Mouse (Mus musculus): ENCODE results near the gene Rer1.

Rer1 gene

DNA sequence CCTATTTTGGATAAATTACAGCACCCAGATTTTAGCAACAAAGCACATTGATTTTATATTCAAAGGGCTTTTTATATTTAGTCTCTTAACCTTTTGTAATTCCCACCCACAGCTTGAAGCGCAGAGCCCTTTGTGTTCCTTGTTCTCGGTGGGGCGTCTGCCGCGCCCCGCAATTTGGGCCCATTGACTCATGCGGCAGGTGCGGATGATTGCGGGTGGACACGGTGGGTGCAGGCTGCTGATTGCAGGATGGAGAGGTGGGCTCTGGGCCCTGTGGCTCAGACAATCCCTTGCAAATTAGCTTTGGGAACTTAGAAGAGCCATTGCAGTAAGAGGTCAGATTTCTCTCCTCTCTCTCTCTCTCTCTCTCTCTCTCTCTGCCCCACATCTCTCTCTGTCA lies 32.1 kb upstream of the Rer1 start:
- in situ Hi-C loops (cut with MboI; ENCODE audit: low pct_unique_long_range_greater_than_20kb in 1 of 2, low sequenced_read_pairs in 2 of 2, unreplicated experiment in 1 of 2), result no loop called here

DNA sequence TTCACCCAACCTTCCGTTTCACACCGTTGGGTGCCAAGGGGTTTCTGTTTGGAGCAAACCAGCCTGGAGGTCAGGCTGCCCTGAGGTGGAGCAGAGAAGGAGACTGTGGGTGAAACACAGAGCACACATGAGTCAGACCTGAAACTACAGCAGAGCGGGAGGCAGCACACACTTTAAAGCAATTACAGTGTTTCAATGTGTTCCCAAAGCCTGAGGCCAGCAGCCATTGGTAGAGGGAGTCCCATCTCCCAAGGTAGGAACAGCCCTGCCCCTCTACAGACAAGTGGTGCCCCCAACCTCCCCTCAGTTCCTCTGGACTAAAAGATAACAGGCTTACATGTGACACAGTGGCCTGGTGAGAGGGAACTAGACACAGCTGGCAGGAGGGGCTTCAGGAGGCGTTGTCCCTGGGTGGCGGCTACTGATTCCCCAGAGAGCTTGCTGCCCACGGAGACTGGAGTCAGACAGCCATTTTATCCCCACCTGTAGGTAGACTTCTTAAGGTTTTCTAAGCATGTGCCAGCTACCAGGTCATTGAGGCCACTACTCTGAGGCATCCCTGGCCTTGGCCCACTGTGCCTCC lies 31.3 kb upstream of the Rer1 start:
- in situ Hi-C loops (cut with MboI; ENCODE audit: low pct_unique_long_range_greater_than_20kb in 1 of 2, low sequenced_read_pairs in 2 of 2, unreplicated experiment in 1 of 2), result no loop called here

DNA sequence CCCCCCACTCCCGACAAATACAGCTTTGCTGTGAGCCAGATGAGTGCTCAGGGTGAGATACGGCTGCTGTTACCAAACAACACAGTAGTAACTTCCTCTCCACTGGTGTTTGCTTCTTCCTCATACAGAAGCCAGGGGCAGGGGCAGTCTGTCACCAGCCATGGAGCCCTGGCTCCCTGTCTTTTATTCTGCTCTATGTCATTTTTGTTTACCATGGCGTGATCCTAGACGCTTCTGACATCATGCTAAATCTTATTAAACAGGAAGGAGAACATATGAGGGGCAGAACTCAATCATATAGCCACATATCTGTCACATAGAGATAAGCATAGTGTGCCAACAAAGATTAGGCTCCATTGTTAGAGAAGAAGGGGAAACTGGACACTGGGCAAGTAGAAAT lies 30.4 kb upstream of the Rer1 start:
- in situ Hi-C loops (cut with MboI; ENCODE audit: low pct_unique_long_range_greater_than_20kb in 1 of 2, low sequenced_read_pairs in 2 of 2, unreplicated experiment in 1 of 2), result no loop called here

GRCm38 (mm10) chr4:155113766-155114410 lies 27.7 kb upstream of the Rer1 start:
- in situ Hi-C loops (cut with MboI; ENCODE audit: low pct_unique_long_range_greater_than_20kb in 1 of 2, low sequenced_read_pairs in 2 of 2, unreplicated experiment in 1 of 2), result no loop called here

- in situ Hi-C loops (cut with MboI; ENCODE audit: low pct_unique_long_range_greater_than_20kb in 1 of 2, low sequenced_read_pairs in 2 of 2, unreplicated experiment in 1 of 2), result no loop called here
These were observed 23.3 kb upstream of the Rer1 start for GRCm38 (mm10) chr4:155109471-155109870.

DNA sequence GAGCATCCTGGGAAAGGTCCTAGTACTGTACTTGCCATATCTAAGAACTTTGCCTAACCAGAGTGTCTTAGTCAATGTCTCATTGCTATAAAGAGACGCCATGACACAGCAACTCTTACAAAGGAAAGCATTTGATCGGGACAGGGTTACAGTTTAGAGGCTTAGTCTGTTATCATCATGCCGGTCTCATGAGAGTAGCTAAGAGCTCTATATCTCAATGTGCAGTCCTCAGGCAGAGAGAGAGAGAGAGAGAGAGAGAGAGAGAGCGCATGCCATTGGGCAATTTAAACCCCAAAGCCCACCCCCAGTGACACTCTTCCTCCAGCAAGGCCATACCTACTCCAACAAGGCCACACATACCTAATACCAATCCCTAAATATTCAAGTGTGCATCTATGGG lies 21.7 kb upstream of the Rer1 start:
- in situ Hi-C loops (cut with MboI; ENCODE audit: low pct_unique_long_range_greater_than_20kb in 1 of 2, low sequenced_read_pairs in 2 of 2, unreplicated experiment in 1 of 2), result no loop called here

DNA sequence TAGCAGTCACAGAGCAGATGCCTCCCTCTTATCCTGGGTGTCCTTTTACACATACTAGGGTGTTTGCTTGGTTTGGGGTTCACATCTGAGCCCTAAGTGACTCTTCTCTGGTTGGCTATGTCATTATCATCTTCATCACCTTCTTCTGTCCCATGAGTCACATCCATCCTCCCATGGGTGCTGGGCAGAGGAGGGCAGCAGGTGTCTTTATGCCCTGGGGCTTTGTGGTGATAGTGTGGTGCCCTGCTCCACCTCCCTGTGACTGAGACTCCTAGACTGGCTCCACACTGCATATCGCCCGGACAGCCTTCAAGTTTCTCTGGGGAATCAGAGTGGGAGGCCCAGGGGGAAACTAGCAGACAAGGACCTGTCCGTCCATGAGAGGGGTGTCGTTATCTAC lies 12.4 kb upstream of the Rer1 start:
- in situ Hi-C loops (cut with MboI; ENCODE audit: low pct_unique_long_range_greater_than_20kb in 1 of 2, low sequenced_read_pairs in 2 of 2, unreplicated experiment in 1 of 2), result loop anchor here (5.0 kb wide), 1 partner anchor 149 kb away; the partner anchor contains the start of gene Faap20 (in 2 of the 2)

DNA sequence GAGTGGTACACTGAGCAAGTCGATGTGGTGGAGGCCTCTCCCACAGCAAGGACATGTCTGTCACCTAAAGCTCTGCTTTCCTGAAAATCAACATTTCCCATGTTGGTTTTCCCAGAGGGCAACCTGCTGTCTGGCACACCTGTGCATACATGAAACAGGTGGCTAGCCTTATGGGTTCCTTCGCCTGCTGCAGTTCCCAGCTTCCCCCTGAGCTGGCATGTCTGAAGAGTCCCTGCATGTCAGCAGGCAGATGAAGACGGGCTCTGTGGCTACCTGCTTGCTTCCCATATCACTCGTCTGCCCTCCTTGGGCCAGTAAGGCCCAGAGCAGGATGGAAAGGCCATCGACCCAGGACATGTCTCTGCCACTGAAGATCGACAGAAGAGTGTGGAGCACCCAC lies 11.3 kb upstream of the Rer1 start:
- in situ Hi-C loops (cut with MboI; ENCODE audit: low pct_unique_long_range_greater_than_20kb in 1 of 2, low sequenced_read_pairs in 2 of 2, unreplicated experiment in 1 of 2), result loop anchor here (5.0 kb wide), 1 partner anchor 150 kb away; the partner anchor contains the start of gene Faap20 (in 2 of the 2)

DNA sequence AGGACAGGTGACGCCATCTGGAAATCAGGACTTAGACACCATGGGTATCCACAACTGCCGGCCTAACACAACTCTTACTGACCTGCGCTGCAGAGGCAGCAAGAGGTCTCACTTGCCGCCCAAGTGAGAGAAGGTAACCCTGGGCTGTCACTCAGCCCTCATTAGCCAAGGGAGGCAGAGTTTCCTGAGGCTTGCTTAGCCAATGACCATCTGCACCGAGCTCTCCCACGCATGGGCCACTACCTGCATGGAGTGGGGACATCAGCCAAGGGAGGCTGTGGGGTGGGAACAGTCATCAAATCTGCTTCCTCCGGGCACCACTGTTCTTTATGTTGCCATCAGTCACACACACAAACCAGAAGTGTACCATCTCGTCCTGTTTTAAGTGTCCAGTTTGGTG lies 9.8 kb upstream of the Rer1 start:
- in situ Hi-C loops (cut with MboI; ENCODE audit: low pct_unique_long_range_greater_than_20kb in 1 of 2, low sequenced_read_pairs in 2 of 2, unreplicated experiment in 1 of 2), result loop anchor here (5.0 kb wide), 1 partner anchor 151 kb away; the partner anchor contains the start of gene Faap20 (in 2 of the 2)

DNA sequence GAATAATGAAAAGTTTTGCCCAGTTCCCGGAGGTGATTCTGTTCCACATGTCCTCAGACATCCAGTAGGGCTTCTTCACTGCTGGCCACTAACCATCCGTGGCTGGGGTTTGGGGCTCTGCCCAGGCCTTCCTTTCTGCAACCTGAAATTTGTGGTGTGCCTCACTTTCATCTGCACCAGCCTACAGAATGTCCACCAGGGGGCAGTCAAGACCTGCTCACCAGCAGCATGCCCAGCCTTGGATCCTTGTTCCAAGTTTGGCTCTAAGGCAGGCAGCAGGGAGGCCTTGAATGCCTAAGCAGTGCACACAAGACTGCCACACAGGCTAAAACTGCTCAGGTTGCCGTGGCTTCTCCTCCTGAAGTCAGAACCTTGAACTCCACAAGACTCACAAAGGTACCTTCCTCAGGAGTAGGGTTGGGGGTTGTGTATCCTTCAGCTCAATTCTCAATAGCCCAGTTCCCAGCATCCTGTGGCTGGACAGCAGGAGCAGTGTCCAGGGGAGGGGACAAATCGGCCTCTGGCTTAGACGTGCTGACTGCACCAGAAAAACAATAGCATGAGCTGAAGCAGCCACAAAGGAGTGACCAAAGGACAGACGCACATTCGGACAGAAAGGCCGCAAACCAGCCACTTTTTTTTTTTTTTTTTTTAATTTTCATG lies 9.2 kb upstream of the Rer1 start:
- in situ Hi-C loops (cut with MboI; ENCODE audit: low pct_unique_long_range_greater_than_20kb in 1 of 2, low sequenced_read_pairs in 2 of 2, unreplicated experiment in 1 of 2), result loop anchor here (5.0 kb wide), 1 partner anchor 152 kb away; the partner anchor contains the start of gene Faap20 (in 2 of the 2)

DNA sequence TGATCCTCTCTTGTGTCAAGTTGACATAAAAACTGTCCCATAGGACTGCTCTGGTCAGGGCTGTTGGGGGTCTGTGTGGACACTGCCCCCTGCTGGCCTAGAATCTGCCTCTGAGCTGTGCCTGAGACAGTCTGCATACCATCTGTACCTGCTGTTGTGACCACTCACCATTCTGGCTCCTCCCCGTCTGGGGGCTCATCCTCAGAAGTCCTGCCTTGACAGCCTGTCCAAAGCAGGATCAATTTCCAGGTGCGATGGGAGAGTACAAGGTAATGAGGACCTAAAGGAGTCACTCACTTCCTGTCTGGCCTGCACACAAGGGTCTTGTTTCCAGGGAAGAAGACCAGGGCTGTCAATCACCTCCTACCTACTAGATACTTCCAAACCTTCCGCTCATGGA lies 8.4 kb upstream of the Rer1 start:
- in situ Hi-C loops (cut with MboI; ENCODE audit: low pct_unique_long_range_greater_than_20kb in 1 of 2, low sequenced_read_pairs in 2 of 2, unreplicated experiment in 1 of 2), result no loop called here

DNA sequence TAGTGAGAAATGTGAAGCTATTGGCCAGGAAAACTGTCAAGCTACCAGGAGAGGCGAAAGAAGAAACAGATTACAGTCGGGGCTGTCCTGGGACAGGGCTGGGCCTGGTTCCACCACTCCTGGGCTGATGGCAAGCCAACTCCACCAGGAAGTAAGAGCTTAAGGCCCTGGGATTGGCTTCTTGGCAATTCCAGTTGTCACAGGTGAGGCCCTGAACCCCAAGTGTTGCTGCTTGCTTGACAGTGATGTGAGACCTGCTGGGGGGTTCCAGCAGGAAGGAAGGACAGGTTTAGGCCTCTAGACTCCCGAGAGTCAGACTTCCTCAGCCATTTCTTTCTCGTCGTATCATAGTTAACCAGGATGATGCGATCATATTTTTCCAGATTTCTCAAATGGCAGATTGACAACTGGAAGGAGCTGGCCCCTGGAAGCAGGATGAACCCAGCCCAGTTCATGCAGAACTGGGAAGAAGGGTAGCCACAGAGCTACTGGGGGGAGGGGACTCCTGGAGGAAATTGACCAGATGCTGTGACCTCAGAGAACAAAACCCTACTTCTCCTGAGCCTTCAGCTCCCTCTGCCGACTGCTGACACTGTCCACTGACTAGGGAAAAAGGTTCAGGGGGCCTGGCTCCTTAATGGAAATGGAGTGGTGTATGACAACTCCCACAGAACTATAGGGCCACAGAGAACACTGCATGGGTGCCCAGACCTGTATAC lies 7.4 kb upstream of the Rer1 start:
- in situ Hi-C loops (cut with MboI; ENCODE audit: low pct_unique_long_range_greater_than_20kb in 1 of 2, low sequenced_read_pairs in 2 of 2, unreplicated experiment in 1 of 2), result no loop called here

DNA sequence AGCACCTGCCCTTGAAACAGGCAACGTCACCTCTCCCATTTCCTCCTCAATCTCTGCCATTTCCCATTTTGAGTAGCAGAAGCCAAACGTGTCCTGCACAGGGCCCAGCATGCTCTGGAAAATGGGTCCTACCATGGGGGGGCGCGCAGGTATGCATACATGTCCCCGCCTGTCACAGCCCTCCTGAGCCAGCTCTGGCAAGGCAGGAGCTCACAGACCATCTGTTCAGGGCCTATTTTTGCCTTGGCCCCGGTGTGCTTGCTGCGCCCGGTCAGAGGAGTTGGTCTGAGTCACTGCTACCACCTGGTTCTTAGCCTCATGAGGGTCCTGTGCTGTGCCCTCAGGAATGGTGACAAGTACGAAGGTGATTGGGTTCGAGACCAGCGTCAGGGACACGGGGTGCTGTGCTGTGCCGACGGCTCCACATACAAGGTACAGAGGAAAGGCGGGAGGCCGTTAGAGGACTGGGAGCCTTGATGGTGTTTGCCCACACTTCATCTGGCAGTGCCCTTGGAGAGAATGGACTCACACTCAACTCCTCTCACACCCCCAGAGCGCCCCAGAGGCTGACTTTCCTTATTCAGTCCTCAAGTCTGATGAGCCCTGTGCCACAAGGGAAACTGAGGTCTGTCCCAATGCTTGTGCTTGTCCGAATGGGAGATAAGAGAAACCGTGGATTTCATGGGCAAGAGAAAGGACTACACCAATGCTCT lies 6.7 kb upstream of the Rer1 start:
- in situ Hi-C loops (cut with MboI; ENCODE audit: low pct_unique_long_range_greater_than_20kb in 1 of 2, low sequenced_read_pairs in 2 of 2, unreplicated experiment in 1 of 2), result no loop called here

DNA sequence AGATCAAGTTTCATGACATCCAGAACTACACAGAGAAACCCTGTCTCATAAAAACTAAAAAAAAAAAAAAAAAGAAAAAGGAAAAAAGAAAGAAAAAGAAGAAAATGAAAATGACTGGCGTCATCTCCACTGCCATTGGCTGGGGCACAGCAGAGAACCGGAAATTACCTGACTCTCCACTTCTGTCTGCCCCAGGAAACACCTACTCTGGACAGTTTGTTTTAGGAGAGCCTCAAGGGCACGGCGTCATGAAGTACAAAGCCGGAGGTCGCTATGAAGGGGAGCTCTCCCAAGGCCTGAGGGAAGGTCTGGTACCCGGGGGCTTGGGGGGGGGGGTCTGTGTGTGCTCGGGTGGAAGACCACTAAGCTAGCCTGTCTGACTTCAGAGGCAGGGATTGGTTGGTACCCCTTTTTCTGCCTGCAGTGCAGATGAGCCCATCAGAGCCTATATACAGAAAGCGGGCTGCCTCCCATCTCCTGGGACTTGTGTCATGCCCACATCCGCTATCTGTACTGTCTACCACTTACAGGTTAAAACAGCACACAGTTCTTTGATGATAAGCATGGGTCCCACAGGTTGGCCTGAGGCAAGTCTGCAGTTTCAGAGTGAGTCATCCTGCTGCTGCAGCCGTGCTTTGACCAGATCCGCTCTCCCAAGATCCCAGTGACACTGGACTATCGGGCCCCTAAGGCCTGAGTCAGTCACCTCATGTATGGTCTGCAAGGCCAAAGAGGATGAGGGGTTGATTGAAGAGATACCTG lies 4.7 kb upstream of the Rer1 start:
- in situ Hi-C loops (cut with MboI; ENCODE audit: low pct_unique_long_range_greater_than_20kb in 1 of 2, low sequenced_read_pairs in 2 of 2, unreplicated experiment in 1 of 2), result no loop called here

DNA sequence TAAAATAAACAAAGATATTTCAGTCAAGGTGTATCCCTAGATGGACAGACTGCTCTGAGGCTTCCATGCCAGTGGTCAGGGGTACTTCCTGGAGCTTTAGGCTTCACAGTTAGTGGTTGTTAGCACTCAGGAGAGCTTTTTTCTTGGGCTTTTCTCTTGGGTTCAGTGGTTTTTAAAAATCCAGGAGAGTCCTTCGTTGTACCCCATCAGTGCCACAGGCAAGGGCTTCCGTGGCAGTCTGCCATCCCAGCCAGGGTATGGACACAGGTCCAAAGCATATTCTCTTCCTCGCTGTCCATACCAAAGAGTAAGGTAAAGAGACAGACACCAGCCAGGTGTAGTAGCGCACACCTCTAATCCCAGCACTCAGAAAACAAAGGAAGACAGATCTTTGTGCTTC lies 4.0 kb upstream of the Rer1 start:
- in situ Hi-C loops (cut with MboI; ENCODE audit: low pct_unique_long_range_greater_than_20kb in 1 of 2, low sequenced_read_pairs in 2 of 2, unreplicated experiment in 1 of 2), result no loop called here

DNA sequence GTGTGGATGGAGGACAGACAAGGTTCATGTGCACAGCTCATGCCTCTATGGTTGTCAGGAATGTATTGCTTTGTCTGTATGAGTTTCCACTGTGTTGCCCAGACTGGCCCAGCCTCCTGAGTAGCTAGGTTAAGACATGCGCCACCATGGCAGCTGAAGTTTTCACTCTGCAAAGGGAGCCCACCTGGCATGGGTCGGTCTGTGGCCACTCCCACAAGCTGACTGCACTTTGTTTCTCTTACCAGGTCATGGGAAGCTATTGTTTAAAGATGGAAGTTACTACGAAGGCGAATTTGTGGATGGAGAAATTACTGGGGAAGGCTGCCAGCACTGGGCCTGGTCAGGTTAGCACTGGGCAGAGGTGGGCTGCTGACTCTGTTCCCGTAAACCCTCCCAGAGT lies 3.1 kb upstream of the Rer1 start:
- in situ Hi-C loops (cut with MboI; ENCODE audit: low pct_unique_long_range_greater_than_20kb in 1 of 2, low sequenced_read_pairs in 2 of 2, unreplicated experiment in 1 of 2), result no loop called here

DNA sequence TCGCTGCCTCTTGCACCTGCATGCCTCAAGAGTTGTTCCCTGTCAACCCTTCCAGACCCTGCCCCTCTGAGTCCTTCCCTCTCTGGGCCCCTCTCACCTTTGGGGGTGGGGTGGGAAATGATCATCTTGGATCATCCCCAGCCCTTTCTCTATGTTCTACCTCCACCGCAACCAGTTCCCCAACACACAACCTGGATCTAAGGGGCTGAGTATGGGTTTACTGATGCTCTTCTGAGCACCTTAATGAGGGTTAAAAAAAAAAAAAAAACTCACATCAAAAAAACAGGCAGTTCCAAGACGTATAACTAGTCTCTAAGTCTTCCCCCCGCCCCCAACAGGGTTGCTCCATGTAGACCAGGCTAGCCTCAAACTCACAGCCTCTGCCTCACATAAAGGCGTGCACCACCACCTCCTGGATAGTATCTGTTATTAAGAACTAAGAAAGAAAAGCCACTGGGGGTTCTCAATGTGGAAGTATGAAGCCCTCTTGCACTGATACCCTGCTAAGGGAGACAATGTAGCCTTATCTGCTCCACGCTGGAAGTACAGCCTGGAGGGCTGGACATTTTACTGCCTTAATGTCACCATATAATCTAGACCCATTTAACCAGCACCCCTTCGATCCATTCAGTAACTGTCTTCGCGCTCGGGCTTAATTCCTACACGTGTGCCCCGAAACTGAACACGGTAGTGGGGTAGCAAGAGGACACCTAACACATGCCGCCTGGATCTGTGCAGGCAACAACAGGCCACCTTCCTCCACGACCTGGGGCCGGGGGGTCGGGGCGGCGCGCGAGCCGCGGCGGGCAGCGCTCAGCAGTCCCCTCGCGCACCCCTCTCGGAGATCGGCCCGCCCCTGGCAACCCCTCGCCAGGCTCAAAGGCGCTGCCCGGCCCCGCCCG lies 725 bp downstream of the Rer1 start:
- in situ Hi-C loops (cut with MboI; ENCODE audit: low pct_unique_long_range_greater_than_20kb in 1 of 2, low sequenced_read_pairs in 2 of 2, unreplicated experiment in 1 of 2), result no loop called here

Measured in mouse embryonic stem cell (cell line).